ENCODE assay signal across 8 mouse cellular contexts in the genomic region with DNA sequence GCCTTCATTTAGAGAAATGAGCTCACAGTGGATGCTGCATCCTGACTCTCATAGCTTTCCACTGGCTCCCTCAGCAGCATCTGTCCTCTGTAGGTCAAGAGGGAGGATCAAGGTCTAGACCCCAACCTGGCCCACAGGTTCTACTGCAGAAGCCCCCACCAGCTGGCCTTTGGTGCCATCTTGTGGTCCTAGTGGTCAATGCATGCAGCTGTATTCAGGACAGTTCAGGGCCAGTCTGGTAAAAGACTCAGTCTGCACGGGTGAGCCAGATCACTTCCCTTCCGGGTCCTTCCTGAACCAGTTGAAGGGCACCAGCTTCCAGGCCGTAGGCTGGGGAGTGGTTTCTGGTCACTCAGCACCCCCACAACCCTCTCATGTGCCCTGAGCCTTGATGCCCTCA. TPM values are rescaled to one million over a fixed set of nuclear protein-coding genes. Genes with fewer than 3 reads are reported as not detected.
A peak's percentile ranks its signal among the peaks of the same experiment; 100 is the strongest.
DNase-seq lines count a peak whose midpoint lies in the region; ATAC-seq and TF ChIP-seq lines count a peak whose summit lies in the region.

No protein-coding gene starts in this region.

- H3K9ac ChIP-seq in liver, embryonic 14.5 days (replicated peaks), result no peak overlapping the region

- H3K27ac ChIP-seq in heart, embryonic 10.5 days, result 0 out of 2 replicates have a peak overlapping the region, but pooled peaks have one; percentile 25
- no peak overlapping the region for H3K27ac ChIP-seq in liver, embryonic 14.5 days

- ATAC-seq in liver, embryonic 14.5 days (ENCODE audit: insufficient read depth), result no peak

- H3K4me3 ChIP-seq in heart, embryonic 10.5 days, result no peak overlapping the region
- no peak overlapping the region for H3K4me3 ChIP-seq in liver, embryonic 14.5 days (ENCODE audit: insufficient read depth in 1 of 2, low read depth in 2 of 2, low read length in 2 of 2)

- DNase-seq in 3134 (ENCODE audit: extremely low read depth, insufficient read length, low spot score) (peak; percentile 50), NIH3T3 (ENCODE audit: low read depth) (peak; percentile 80)
- peak; percentile 48 to 55 for DNase-seq in cerebellum, postnatal 36 days
- DNase-seq in heart, embryonic 10.5 days (ENCODE audit: low spot score), result peak; percentile 88
- DNase-seq in kidney, postnatal 25 days, result peak; percentile 53 to 70
- peak in 2 of 3 experiments; percentile 3 to 7 for DNase-seq in liver, embryonic 14.5 days (ENCODE audit: low read depth in 3 of 3, low spot score in 3 of 3)
- DNase-seq in ovary, postnatal 36 days (ENCODE audit: low spot score), result peak; percentile 71
- peak; percentile 72 for DNase-seq in urinary bladder, postnatal 14 days (ENCODE audit: low spot score)

- no peak for TF ChIP-seq EP300 in liver, embryonic 14.5 days (IDR thresholded peaks at IDR 0.05; ENCODE audit: low read depth)

- no peaks in the 10 kb centered on the region; the same call in 1 of the 2 replicates for H3K4me1 ChIP-seq in heart, embryonic 10.5 days
- no peaks in the 10 kb centered on the region for H3K4me1 ChIP-seq in liver, embryonic 14.5 days (replicated peaks; ENCODE audit: control insufficient read depth in 2 of 2, insufficient read depth in 2 of 2, low read length in 1 of 2)

- H3K27me3 ChIP-seq in heart, embryonic 10.5 days (ENCODE audit: insufficient read depth, poor library complexity, severe bottlenecking), result peaks cover 46% of the 10 kb centered on the region
- H3K27me3 ChIP-seq in liver, embryonic 14.5 days (ENCODE audit: control insufficient read depth, insufficient read depth, low read length), result no peaks in the 10 kb centered on the region

- no peak overlapping the region for H3K4me2 ChIP-seq in liver, embryonic 14.5 days (ENCODE audit: low read depth)

- peak; percentile 83 for TF ChIP-seq CTCF in liver, embryonic 14.5 days (IDR thresholded peaks at IDR 0.05; ENCODE audit: low read depth)

- no peaks in the 10 kb centered on the region for H3K9me3 ChIP-seq in heart, embryonic 10.5 days
- no peaks in the 10 kb centered on the region for H3K9me3 ChIP-seq in liver, embryonic 14.5 days (ENCODE audit: control insufficient read depth, low read length)

- 23% methylated on average over 3 of the region's 3 CpGs for WGBS in heart, embryonic 10.5 days
- WGBS in liver, embryonic 14.5 days (ENCODE audit: insufficient replicate concordance), result 9% methylated on average over 3 of the region's 3 CpGs

- no peaks in the 10 kb centered on the region for H3K36me3 ChIP-seq in heart, embryonic 10.5 days
- H3K36me3 ChIP-seq in liver, embryonic 14.5 days (replicated peaks; ENCODE audit: control insufficient read depth, insufficient read depth, low read depth), result no peaks in the 10 kb centered on the region

RNA-seq across cellular contexts. Expression of a gene that starts 10.7 kb away (rescaled TPM):
- polyA plus RNA-seq in heart, embryonic 10.5 days (2016; fragmentation: Nextera tagmentation; extraction: Ambion mirVana), result 1.1 and 1.5 TPM in 2 replicates
- polyA plus RNA-seq in liver, embryonic 14.5 days (2012; rRNA removed), result 0.01 TPM in 1 of 2 replicates, not detected in the other
- not detected in 2 replicates for polyA plus RNA-seq in liver, embryonic 14.5 days (2014; fragmentation: Nextera tagmentation; extraction: Ambion mirVana)

RNA-seq across cellular contexts. Expression of a gene that starts 53.4 kb away (rescaled TPM):
- 0.55 and 0.84 TPM in 2 replicates for polyA plus RNA-seq in heart, embryonic 10.5 days (2016; fragmentation: Nextera tagmentation; extraction: Ambion mirVana)
- 0.07 TPM in 1 of 2 replicates, not detected in the other for polyA plus RNA-seq in liver, embryonic 14.5 days (2012; rRNA removed)
- polyA plus RNA-seq in liver, embryonic 14.5 days (2014; fragmentation: Nextera tagmentation; extraction: Ambion mirVana), result 0.13 TPM in 1 of 2 replicates, not detected in the other

Comparison
In these comparisons a context has a peak if more than half of its experiments do, and no peak if none do; other contexts are left out.
1. DNase-seq: peak in every context shown above with its lines; median percentile 88 in heart, embryonic 10.5 days; 80 in NIH3T3; 72 in urinary bladder, postnatal 14 days; 71 in ovary, postnatal 36 days; 62 in kidney, postnatal 25 days; 52 in cerebellum, postnatal 36 days; 50 in 3134; 5 in liver, embryonic 14.5 days.